Mouse (Mus musculus): ENCODE data around the gene Emx1.
A peak's percentile ranks its signal among the peaks of the same experiment; 100 is the strongest.
"Not testable (repeated sequence)": the region's sequence is repeated elsewhere in the genome, so short reads cannot be mapped to it uniquely, and the experiment has no call there.

Emx1 gene

DNA sequence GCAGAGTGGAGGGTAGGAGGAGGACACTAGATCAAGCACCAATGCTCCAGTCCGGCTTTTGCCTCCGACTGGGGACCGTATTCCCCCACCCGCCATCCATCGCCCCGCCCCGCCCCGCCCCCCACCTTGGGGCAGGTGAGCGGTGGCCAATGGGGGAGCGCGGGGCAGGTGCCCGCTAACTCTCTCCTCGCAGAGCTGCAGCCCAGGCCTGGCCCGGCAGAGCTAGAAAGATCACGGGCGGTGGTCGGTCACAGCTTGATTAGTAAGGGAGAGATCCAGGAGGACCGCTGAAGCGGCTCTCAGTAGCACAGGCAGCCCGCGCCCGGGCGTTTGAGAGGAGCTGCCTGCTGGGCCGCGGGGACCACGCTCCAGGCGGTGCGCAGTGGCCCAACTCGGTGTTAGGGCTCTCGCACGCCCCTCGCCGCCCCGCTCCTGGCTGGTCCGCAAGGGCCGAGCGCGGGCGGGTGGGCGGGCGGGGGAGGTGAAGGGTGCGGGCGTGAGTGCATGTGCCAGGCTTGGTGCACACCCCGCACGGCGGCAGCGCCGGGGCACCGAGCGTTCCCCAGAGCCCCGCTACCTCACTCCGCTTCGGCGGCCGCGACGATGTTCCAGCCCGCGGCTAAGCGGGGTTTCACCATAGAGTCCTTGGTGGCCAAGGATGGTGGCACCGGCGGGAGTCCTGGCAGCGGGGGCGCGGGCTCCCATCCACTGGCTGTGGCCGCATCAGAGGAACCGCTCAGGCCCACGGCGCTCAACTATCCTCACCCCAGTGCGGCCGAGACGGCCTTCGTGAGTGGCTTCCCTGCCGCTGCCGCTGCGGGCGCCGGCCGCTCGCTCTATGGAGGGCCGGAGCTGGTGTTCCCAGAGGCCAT lies at the start of gene Emx1:
Emx1 (plus strand) TSS at position 99 of the 872 bp plus-strand sequence.
- DNase-seq (ENCODE audit: low read depth, low spot score) = peak; percentile 82

DNA sequence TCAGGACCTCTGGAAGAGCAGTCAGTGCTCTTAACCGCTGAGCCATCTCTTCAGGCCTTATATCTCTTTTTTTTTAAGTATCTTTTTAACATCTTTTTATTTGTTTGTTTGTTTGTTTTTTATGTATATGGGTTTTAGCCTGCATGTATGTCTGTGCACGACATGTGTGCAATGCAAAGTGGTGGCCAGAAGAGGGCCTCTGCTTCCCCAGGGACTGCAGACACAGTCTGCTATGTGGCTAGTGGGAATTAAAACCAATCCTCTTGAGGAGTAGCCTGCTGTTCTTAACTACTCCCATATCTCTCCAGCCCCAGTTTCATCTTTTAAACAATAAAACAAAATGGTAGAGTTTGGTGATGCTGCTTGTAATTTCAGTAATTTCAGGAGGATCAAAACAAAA lies 47.7 kb upstream of the Emx1 start:
- DNase-seq (ENCODE audit: low read depth, low spot score) = peak; percentile 57

DNA sequence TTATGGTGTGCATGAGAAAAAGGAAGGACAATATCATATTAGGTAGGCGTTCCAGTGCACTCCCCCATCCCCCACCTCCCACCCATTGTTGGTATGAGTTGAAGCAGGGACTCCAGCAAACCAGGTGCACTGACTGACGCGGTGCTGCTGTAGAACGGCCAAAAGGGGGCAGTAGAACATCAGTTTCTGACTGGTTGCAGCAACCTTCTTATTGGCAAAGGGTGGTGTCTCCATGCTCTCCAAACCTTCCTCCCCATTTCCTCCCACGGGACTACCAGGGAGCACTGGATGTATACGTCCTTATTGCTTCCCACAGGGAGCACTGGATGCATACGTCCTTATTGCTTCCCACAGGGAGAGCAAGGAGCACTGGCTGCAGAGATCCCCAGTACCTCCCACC lies 46.2 kb upstream of the Emx1 start:
- DNase-seq (ENCODE audit: low read depth, low spot score) = peak; percentile 87

DNA sequence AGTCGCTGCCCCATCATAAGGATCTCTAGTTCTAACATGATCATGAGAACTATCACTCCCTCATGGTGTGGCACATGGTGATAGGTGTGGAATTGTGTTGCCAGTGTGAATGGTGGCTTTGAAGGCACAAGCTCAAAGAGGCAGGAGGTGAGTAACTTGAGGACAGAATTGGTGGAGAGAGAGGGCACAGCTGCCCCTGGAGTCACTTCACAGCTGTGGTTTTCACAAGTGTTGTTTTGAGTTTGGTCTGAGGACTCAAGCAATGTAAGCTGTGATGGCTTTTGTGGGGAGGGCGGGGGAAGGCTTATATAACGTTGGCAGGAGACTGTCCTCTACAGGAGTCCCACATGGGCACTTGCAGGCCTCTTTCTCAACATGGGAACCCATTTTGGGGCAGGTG lies 42.8 kb upstream of the Emx1 start:
- no peak for DNase-seq (ENCODE audit: low read depth, low spot score)

DNA sequence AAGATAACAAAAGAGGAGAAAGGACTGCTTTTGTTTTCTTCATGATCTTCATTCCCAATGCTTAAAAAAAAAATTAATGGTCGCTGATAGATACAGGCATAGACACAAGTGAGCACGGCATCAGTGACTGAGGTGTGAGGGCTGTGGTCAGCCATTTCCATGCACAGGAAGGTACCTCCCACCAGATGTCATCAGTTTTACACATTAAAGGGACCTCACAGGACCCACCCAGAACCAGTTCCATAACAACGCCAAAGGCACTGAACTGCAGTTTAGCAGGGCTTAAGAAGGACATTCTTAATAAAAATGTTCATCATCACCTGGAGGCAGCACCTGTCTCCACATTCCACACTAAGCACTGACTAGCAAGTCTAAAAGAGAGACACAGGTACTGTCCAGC lies 39.6 kb upstream of the Emx1 start:
- peak; percentile 63 for DNase-seq (ENCODE audit: low read depth, low spot score)

DNA sequence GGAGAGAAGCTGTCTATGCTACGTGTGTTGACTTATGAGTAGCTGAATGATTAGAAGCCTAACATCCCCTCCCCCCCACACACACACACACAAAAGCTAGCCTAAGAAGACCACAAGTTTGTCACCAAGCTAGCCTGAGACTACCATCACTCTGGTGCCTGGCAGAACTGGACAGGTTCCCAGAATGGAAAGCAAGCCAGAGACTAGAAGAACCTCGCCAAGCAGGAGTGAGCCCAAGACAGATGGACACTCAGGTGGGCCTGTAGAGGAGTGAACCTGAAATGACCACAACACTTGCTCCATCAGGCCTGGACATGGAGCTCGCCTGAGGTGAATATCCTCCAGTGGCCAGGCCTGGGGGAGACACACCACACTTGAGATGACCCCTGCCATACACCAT lies 36.9 kb upstream of the Emx1 start:
- DNase-seq (ENCODE audit: low read depth, low spot score) = no peak

DNA sequence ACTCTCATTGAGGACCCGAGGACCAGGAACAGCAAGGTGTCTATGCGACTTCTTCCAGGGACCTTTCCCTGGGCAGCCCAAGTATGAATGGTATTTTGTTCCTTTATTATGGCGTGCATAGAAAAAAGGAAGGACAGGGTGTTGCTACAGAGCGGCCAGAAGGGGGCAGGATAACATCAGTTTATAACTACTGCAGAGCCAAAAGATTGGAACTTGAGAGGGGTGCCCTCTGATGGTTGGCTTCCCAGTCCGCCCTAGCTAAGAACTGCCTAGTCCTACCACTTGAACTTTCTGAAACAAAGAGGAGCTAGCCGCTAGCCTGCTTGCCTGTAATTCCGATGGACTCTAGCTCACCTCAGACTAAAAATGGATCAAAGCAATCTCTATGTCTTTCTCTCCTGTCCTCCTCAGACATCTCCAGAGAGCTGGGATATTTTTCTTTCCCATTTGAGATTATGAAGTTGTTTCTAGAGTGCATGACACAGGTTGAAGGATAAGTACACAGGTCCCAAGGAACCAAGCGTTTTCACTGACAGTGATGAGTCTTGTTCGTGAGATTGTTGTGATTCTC lies 33.2 kb upstream of the Emx1 start:
- peak; percentile 92 for DNase-seq (ENCODE audit: low read depth, low spot score)

DNA sequence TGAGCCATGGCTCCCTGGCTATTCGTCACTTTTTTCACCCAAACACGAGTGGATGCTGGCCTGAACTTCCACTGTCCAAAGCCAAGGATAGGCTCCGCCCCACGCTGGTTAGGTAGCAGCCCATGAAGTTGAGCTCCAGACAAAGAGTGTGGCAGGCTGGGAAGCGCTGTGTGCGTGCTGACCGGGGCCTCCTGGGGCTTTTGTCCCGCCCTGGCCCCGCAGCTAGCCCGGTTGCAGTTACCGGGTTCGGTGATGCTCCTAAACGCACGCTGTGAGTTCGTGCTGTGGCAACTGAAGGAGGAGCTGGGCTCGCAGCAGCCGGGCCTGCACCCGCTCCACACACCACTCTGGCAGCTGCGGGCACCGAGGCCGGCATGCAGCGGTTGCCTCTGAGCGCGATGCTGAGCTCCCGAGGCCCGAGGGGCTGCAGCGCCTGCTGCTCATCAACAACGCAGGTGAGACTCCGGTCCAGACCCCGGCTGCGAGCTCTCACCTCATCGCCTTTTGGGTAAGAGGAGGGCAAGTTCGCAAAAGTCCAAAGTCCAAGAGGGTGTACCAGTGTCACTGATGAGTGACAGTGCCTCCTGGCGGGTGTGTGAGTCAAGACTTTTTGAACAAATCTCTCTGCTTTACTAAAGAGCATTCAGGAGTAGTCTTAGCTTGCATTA lies 32.2 kb upstream of the Emx1 start:
- peak; percentile 82 for DNase-seq (ENCODE audit: low read depth, low spot score)

DNA sequence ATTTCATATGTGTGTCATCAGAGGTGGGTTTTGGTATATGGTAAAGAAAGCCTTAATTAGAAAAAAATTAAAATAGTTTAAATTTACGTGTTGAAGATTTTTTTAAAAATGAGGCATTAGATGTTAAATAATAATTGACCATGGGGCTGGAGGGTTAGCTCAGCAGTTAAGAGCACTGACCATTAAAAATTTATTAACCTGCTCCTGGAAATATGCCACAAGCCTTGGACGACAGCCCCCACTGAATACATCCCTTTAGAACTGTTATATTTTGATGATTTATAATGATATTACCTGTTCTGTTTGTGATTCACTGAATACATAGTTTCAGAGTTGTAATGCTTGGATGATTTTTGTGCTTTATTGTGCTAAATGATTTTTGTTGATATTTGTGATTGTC lies 30.7 kb upstream of the Emx1 start:
- not testable (repeated sequence) for DNase-seq (ENCODE audit: low read depth, low spot score)

DNA sequence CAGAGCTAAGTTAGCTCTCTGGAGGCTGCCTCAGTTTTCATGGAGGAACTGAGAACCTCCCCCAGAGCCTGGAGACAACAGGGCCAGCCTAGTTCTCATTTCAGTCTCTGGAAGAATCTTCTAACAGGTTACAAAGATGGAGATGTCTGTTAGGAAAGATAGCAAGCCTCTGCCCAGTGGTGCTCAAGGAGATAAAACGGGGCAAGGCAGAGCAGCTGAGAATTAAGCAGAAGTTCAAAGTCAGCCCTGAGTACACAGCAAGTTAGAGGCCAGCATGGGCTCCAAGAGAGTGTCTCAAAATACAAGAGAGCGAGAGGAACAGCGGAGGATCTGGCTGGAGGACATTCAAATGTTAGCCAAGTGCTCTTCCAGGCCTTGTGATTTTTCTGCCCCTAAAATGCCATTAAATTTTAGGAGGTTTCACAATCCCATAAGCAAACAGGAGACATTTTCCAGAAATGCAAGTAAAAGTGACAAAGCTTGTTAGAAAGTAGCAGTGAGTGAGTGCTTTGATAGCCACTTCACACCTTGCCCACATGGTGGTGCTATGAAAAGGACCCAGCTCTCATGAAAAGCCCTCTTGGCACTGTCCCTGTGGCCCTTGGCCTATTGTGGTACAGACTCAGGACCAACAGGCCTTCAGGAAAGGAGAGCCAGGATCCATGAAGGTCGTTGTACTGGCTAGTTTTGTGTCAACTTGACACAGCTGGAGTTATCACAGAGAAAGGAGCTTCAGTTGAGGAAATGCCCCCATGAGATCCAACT lies 29.0 kb upstream of the Emx1 start:
- not testable (repeated sequence) for DNase-seq (ENCODE audit: low read depth, low spot score)

DNA sequence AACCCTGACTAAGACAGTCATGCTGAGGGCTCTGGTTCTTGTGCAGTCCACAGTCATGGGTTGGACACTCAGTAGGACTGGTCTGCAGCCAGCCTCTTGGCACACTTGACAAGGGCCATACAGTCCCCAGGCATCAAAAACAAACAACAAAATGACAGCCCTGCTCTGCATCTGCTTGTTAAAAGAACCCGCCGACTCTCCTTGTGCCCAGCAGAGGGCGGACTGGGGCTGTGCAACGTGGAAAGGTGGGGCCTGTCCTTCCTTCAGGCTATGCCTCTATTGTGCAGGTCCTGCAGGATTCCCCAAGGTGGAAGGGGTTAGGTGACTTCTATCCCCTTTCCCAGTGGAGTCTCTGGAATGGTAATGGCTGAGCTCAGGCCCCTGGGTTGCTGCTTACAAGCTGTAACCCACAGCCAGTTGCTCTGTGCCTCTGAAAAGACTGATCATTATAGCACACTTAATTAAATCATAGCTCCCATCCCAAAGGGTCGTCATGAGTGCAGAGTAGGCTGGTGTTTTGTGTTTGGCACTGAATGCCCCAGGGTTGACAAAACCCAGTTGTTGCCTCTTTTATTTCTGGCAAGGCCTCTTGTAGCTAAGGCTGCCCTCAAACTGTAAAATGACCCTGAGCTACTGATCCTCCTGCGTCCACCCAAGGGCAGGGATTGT lies 28.0 kb upstream of the Emx1 start:
- peak; percentile 72 for DNase-seq (ENCODE audit: low read depth, low spot score)

DNA sequence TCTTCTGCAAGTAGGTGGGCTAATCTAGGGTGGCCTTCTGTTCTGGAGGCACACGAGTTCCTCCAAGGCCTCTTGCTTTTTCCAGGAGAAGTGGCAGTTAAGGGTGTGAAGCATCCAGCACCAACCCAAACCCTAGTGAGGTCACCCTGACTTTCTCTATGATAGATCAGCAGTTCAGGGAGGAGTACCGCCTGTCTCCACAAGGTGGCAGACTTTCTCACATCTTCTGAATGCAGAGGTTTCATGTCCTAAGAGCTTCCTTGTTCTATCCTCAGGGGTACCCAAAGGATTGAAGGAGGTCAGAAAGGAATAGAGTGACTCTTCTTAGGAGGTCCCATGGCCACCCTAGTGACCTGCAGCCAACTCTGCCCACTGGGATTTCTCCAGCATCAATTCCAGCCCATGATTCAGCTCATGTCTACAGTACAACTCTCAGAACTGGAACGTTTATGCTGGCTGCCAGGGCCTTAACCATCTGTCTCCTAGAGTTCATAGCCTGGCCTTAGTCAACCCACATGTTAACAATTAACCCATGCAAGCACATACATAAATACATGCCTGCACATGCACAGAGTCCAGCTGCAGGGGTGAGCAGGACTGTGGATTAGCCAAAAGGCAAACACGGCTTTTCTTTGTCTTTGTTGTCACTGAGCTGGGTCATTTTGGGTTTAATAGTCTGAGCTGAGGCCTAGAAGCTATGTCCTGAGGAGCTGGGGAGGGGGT lies 26.9 kb upstream of the Emx1 start:
- peak; percentile 87 for DNase-seq (ENCODE audit: low read depth, low spot score)

DNA sequence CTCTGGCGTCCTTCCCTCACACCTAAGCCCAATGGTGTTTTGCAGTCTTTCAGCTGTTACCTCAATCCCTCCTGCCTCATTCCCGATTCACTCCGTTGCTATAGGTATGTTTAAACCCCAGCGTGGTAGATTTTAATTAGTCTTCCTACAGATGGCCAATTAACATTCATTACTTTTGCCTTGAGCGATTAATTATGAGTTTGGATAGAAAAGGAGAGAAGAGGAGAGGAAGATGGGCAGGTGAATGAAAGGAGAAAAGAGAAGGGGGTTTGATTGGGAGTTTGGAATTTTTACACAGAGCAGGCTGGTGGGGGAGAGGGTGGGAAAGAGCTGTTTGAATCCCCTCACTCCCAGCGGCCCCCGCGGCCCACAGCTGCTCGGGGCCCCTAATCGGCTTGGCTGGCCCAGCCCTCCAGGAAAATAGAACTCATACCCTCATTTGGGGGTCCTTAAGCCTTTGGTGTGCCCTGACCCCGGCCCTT lies 21.8 kb upstream of the Emx1 start:
- DNase-seq (ENCODE audit: low read depth, low spot score) = no peak

DNA sequence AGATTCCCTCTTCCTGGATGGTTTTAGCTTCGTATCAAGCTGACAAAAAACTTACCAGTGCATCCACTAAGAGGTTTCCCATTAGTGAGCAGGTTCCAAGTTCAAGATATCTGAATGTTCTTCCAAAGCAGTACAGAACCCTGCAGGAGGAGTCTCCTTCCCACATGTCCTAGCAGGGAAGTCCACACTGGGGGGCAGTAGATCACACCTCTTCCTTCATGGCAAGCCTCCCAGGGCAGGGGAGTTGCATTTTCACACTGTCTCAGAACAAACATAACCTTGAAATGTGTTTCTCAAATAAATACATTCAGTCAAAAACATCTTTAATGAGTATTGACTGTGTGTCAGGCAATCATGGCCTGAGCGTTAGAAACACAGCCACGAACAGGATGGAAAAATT lies 7.7 kb upstream of the Emx1 start:
- no peak for DNase-seq (ENCODE audit: low read depth, low spot score)

DNA sequence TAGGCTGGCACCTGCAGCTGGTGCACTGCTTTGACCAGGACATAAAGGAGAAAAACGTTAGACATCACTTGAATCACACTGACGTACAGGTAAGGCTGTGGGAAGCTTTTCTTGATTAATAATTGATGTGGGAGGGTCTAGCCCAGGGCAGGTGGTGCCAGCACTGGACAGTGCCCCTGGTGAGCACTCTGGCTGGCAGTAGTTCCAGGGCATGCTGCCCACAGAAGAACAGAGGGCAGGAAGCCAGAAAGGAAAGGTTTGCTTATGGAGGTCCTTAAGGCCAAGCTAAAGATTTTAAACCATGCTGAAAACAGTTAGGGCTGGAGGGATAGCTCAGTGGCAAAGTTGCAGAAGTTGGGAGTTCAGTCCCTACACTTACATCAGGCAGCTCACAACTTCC lies 7.2 kb upstream of the Emx1 start:
- DNase-seq (ENCODE audit: low read depth, low spot score) = no peak

DNA sequence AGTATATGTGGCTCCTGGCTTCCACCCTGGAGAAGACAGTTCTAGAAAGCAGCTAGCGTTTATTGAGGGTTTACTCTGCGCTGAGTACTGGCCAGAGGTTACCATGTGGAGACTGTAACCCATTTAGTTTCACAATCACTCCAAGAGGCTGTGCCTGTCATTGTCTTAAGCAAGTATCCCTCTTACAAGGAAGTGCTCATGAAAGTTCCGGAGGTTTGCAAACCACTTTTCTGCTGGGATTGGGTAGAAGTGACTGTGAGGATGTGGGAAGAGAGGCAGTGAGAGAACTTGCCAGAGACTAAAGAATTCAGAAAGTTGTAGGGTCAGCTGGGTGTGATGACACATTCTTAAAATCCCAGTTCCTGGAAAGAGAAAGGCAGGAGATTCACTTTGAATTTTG lies 3.3 kb upstream of the Emx1 start:
- no peak for DNase-seq (ENCODE audit: low read depth, low spot score)

DNA sequence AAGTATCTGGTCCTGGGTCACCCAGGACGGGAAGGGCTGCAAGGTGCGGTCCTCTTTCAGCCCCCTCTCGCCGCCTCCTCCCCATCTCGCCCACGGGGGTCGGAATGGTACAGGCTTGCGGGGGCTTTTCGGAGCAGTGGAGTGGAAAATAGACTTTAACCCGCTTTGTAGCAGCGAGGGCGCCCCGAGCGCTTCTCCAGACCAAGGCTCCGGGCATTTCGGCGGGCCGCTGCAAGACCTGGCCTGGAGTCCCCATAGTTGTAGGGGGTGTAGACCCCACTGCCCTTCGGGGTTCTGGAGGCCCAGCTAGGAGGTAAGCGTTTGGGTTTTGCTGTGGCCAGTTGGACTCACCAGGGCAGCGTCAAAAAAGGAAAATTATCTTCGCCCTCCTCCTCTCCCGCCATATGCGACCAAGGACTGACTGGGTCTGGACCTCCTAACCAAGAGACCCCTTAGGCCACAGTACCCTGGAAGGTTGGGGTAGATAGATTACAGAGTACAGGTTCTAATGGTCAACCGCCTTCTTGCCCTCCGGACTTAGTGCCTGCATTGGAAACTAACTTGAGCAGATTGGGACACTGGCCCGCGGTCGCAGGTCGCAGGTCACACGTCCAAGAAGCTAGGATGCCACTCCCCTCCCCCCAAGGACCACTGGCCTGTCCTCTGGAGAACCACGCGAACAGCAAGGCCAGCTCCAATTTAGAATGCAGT lies 1.1 kb upstream of the Emx1 start:
- DNase-seq (ENCODE audit: low read depth, low spot score) = peak; percentile 26

DNA sequence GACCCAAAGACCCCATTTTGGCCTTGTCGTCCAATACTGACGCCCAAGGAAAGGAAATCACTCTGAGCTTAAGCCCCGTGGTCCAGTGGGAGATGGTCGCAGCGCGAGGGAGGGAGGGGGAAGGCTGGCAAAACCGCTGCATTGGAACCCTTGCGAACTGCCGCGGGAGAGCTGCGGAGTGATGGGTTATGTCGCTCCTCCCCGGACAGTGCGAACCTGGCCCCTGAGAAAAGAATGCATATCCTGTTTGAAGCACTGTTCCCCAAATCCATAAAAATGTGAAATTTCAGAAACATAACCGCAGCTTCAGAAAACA lies 536 bp upstream of the Emx1 start:
- no peak for DNase-seq (ENCODE audit: low read depth, low spot score)

DNA sequence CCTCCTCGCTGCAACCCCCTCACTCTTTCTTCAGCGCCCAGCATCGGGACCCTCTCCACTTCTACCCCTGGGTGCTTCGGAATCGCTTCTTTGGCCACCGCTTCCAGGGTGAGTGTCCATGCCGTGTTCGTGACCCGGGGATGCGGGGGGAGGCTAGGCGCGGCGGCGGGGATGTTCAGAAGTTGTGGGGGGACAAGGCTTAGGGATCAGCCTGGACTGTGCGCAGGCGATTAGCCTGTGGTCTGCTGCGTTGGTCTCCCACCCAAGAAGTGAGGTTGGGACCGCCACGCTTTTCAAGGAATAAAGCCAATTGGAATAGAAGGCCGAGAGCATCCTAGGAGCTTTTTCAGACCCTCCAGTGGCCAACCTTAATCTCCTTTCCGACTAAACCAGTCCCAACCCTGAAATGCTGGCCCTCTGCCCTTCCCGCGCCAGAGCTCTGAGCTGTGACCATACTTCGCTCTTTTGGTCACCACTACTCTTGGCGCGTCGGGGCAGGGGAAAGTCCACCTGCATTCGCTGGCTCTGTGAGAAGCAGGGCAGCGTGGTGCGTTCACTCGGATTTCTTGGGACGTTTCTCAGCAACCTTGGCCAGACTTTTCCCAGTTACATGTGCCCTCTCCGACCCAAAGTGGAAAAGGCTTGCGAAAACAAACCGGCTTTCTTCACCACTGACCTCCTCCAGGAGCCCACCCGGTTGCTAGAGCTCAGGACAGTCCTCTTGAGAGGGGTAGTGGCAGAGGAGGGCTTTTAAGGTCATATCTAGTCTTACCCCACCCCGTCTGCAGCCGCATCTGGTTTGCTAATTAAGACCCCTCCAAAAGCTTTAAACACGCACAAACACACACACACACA lies 1.2 kb downstream of the Emx1 start:
- DNase-seq (ENCODE audit: low read depth, low spot score) = peak; percentile 25

All from ES-CJ7 (cell line).